Comparison of ENCODE assay signal across 9 mouse cellular contexts in the genomic region with DNA sequence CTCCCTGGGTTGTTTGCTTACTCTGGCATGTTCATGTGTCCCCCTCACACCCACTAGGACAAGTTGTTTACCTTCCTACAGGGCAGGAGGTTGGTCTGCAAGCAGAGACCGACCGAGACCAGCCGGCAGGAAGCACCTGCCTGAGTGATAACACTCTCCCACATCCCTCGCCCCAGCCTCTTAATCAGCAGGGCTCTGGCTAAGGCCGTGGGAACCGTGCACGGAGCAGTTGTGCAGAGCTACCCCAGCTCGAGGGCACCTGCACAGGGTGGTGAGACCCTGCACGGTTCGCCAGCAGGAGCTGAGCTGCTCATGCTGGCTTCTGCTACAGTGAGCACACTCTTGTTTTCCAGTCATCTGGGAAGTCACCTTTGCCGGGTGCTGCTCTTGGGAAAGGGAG. TPM values are rescaled to one million over a fixed set of nuclear protein-coding genes. Genes with fewer than 3 reads are reported as not detected.
DNase-seq lines count a peak whose midpoint lies in the region; ATAC-seq and TF ChIP-seq lines count a peak whose summit lies in the region.
"Had no signal": no experiment of that assay in that cellular context is flagged by ENCODE, and none has a peak within 500 bp of the region (broad histone marks: within the 10 kb centered on the region; RNA-seq: fewer than 3 reads in every experiment).

No protein-coding gene starts in this region.

- WGBS in forebrain, embryonic 14.5 days = 62% methylated on average over 11 of the region's 11 CpGs
- WGBS in forebrain, embryonic 11.5 days = 58% methylated on average over 11 of the region's 11 CpGs
- WGBS in spleen, adult 2 months = 20% methylated on average over 11 of the region's 11 CpGs
- WGBS in liver, embryonic 11.5 days = 22% methylated on average over 11 of the region's 11 CpGs

- peak overlapping the region; percentile 55; the same call in 1 of the 2 replicates for H3K27ac ChIP-seq in forebrain, embryonic 14.5 days (ENCODE audit: low read depth, low read length)
- H3K27ac ChIP-seq in forebrain, embryonic 11.5 days (ENCODE audit: low read depth, low read length) = no peak overlapping the region
- peak overlapping the region; percentile 18; the same call in 1 of the 2 replicates for H3K27ac ChIP-seq in spleen, adult 2 months (ENCODE audit: insufficient read depth, low read length)
- peak overlapping the region; percentile 52; the same call in 1 of the 2 replicates for H3K27ac ChIP-seq in liver, embryonic 11.5 days (ENCODE audit: low read depth, low read length)
- H3K27ac ChIP-seq: hindbrain, embryonic 14.5 days had no signal

- no peaks in the 10 kb centered on the region for H3K4me1 ChIP-seq in forebrain, embryonic 14.5 days (ENCODE audit: control insufficient read depth, insufficient read depth, low read length)
- no peaks in the 10 kb centered on the region for H3K4me1 ChIP-seq in forebrain, embryonic 11.5 days (replicated peaks; ENCODE audit: control insufficient read depth, insufficient read depth, low read length)
- H3K4me1 ChIP-seq in spleen, adult 2 months (ENCODE audit: control insufficient read depth, insufficient read depth, insufficient read length) = no peaks in the 10 kb centered on the region
- peaks cover 21% of the 10 kb centered on the region for H3K4me1 ChIP-seq in liver, embryonic 11.5 days (replicated peaks; ENCODE audit: control insufficient read depth, insufficient read depth, low read length)

- no peak overlapping the region for H3K9ac ChIP-seq in forebrain, embryonic 14.5 days (ENCODE audit: low read length)
- no peak overlapping the region for H3K9ac ChIP-seq in forebrain, embryonic 11.5 days (ENCODE audit: low read length)
- H3K9ac ChIP-seq in liver, embryonic 11.5 days (ENCODE audit: low read depth, low read length) = no peak overlapping the region
- H3K9ac ChIP-seq: hindbrain, embryonic 14.5 days had no signal

- no peaks in the 10 kb centered on the region for H3K27me3 ChIP-seq in forebrain, embryonic 14.5 days (replicated peaks; ENCODE audit: control insufficient read depth, insufficient read depth, low read length)
- H3K27me3 ChIP-seq in forebrain, embryonic 11.5 days (ENCODE audit: control insufficient read depth, insufficient read depth, low read length) = no peaks in the 10 kb centered on the region
- no peaks in the 10 kb centered on the region for H3K27me3 ChIP-seq in spleen, adult 2 months (ENCODE audit: control insufficient read depth, insufficient read depth, low read length)
- H3K27me3 ChIP-seq in liver, embryonic 11.5 days (replicated peaks; ENCODE audit: control insufficient read depth, insufficient read depth, low read length) = no peaks in the 10 kb centered on the region

- H3K36me3 ChIP-seq in forebrain, embryonic 14.5 days (ENCODE audit: control insufficient read depth, insufficient read depth, low read length) = 0 out of 2 replicates have a peak, but pooled peaks cover 3% of the 10 kb centered on the region
- H3K36me3 ChIP-seq in forebrain, embryonic 11.5 days (ENCODE audit: control insufficient read depth, insufficient read depth, low read length) = no peaks in the 10 kb centered on the region
- peaks cover 83% of the 10 kb centered on the region for H3K36me3 ChIP-seq in spleen, adult 2 months (ENCODE audit: control insufficient read depth, insufficient read depth, low read length)
- H3K36me3 ChIP-seq in liver, embryonic 11.5 days (ENCODE audit: control insufficient read depth, insufficient read depth, low read length) = no peaks in the 10 kb centered on the region

- no peak for ATAC-seq in forebrain, embryonic 14.5 days
- no peak for ATAC-seq in forebrain, embryonic 11.5 days (replicated peaks; ENCODE audit: low FRiP score)
- peak; percentile 85 for ATAC-seq in liver, embryonic 11.5 days (replicated peaks; ENCODE audit: low FRiP score)

- no peak overlapping the region for H3K4me3 ChIP-seq in forebrain, embryonic 14.5 days (ENCODE audit: low read depth, low read length)
- no peak overlapping the region for H3K4me3 ChIP-seq in forebrain, embryonic 11.5 days (ENCODE audit: low read depth, low read length)
- H3K4me3 ChIP-seq in spleen, adult 2 months (ENCODE audit: extremely low read depth, insufficient read depth, insufficient read length) = no peak overlapping the region
- H3K4me3 ChIP-seq in liver, embryonic 11.5 days (ENCODE audit: low read depth, low read length) = no peak overlapping the region

- TF ChIP-seq CTCF in spleen, adult 2 months (IDR thresholded peaks at IDR 0.05; ENCODE audit: extremely low read depth, insufficient read depth, insufficient read length, insufficient replicate concordance) = no peak

- TF ChIP-seq POLR2A in spleen, adult 2 months (IDR thresholded peaks at IDR 0.05; ENCODE audit: low read depth, low read length) = no peak

- no peak for DNase-seq in forebrain, embryonic 14.5 days (ENCODE audit: low spot score)
- DNase-seq in forebrain, embryonic 11.5 days (ENCODE audit: low spot score) = no peak
- no peak for DNase-seq in spleen, adult 2 months (ENCODE audit: low read depth in 1 of 2, low spot score in 2 of 2)
- no peak for DNase-seq in spleen, postnatal 4 days (ENCODE audit: low spot score in 2 of 2)
- DNase-seq in liver, embryonic 11.5 days (ENCODE audit: low spot score) = no peak
- no peak for DNase-seq in right cerebral cortex, postnatal 10 days (ENCODE audit: low spot score in 2 of 2)
- DNase-seq in B cell, adult 2 months = no peak
- no peak for DNase-seq in adrenal gland, adult 8-10 months

- no peaks in the 10 kb centered on the region for H3K9me3 ChIP-seq in forebrain, embryonic 14.5 days (replicated peaks; ENCODE audit: control insufficient read depth, low read length)
- H3K9me3 ChIP-seq in forebrain, embryonic 11.5 days (ENCODE audit: control insufficient read depth, low read length) = no peaks in the 10 kb centered on the region
- H3K9me3 ChIP-seq in liver, embryonic 11.5 days (ENCODE audit: control insufficient read depth, low read length) = no peaks in the 10 kb centered on the region

- H3K4me2 ChIP-seq in forebrain, embryonic 14.5 days (ENCODE audit: low read length) = no peak overlapping the region
- H3K4me2 ChIP-seq in forebrain, embryonic 11.5 days (ENCODE audit: low read depth, low read length, severe bottlenecking) = no peak overlapping the region
- peak overlapping the region; percentile 50 for H3K4me2 ChIP-seq in liver, embryonic 11.5 days
- H3K4me2 ChIP-seq: hindbrain, embryonic 14.5 days had no signal

RNA-seq across cellular contexts. Expression of a gene that starts 31.4 kb away (rescaled TPM):
- 12.9 and 13.1 TPM in 2 replicates for polyA plus RNA-seq in forebrain, embryonic 14.5 days (2014; fragmentation: Nextera tagmentation; extraction: Ambion mirVana)
- 15.6 and 17.4 TPM in 2 replicates for polyA plus RNA-seq in forebrain, embryonic 11.5 days (2014; fragmentation: Nextera tagmentation; extraction: Ambion mirVana)
- 95.0 and 182 TPM in 2 replicates for polyA plus RNA-seq in spleen, adult 2 months (2012; rRNA removed)
- 17.8 and 19.0 TPM in 2 replicates for polyA plus RNA-seq in liver, embryonic 11.5 days (2014; fragmentation: Nextera tagmentation; extraction: Ambion mirVana)
- total RNA-seq in adrenal gland, adult 8-10 months (2022) = 100 to 1,000 TPM in 1 of 4 experiments, 10 to 100 TPM in 3; 67.0 to 111 (median 83.5) TPM
